Mouse (Mus musculus): ENCODE data around the gene Mrpl17. TPM values are rescaled to one million over a fixed set of nuclear protein-coding genes. Genes with fewer than 3 reads are reported as not detected.

The Mrpl17 gene
- 198 and 232 TPM in 2 replicates for polyA plus RNA-seq (2012; rRNA removed)

DNA sequence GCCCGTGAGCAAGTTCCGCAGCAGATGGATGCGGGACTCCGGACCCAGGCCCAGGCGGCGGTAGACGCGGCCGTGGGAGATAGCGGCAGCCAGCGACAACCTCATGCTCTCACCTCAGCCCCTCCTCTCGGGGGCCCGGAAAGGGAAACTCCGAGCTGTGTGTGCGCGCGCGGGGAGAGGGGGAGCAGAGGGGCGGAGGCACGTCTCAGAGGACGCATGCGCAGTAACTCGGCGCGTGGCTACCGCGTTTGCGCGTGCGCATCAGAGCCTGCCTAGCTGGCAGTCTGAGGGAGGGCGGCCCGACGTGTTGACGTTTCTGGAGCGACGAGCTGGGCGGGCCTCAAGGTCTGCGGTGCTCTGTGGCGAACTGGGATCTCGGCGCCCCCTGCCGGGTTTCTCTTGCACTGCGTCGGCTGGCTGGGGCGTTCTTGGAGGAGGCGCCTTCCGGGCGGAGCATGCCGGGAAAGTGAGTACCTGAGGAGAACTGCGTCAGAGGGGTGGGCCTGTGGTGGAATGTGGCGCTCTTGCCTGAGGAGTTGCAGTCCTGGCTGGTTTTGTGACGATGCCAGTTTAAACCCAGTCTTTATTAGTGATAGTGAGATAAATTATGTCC, at the start of gene Mrpl17:
Mrpl17 (minus strand) TSS at position 223 of the 613 bp plus-strand sequence.

DNA sequence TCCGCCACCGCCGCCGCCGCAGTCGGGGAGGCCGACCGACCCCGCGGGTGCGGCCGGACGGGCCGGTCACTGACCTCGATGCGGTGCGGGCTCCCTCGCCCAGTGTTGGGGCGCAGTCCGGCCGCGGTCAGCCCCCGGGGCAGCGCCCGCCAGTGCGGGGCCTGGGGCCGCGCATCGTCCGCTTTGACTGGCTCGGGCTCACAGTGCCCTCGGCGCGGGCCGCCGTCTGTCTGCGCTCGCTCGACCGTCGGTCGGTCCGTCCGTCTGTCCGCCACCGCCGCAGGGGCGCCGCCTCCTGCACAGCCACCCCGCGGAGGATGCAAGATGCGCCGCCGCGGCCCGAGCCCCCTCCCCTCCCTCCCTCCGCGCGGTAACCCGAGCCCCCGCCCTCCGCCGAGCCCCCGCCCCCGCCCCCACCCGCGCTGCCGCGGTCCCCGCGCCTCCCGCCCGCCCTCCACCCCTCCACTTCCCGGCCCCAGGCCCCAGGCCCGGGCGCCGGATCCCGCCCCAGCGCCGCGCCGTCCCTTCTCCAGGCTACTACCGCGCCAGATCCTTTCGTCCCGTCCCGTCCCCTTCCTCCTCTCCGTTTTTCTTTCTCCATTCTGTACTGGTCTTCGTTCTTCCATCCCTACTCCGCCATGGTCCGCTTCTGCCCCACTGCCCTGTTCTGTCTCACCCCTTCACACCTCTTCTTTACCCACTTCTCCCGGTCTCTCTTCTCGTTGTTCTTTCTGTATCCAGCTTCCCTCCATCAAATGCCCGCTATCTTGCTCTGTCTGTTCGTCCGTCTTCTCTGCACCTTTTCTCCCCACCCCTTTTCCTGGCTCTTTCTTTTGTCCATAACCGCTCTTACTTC, 23.4 kb downstream of the Mrpl17 start, which contains the start of gene Dchs1:
Dchs1 (minus strand) TSS at position 370 of the 856 bp plus-strand sequence.

Other genes with a start within 250 kb of the Mrpl17 start
- 37.5 and 52.7 TPM in 2 replicates for gene Apbb1, start 229.4 kb downstream of the Mrpl17 start, polyA plus RNA-seq (2012; rRNA removed)
- 0.28 TPM in 2 replicates for gene Hpx, start 211.0 kb downstream of the Mrpl17 start, polyA plus RNA-seq (2012; rRNA removed)
- 51.4 and 51.6 TPM in 2 replicates for gene Trim3, start 177.5 kb downstream of the Mrpl17 start, polyA plus RNA-seq (2012; rRNA removed)
- 110 and 132 TPM in 2 replicates for gene Timm10b, start 171.0 kb downstream of the Mrpl17 start, polyA plus RNA-seq (2012; rRNA removed)
- gene Arfip2, start 170.7 kb downstream of the Mrpl17 start, polyA plus RNA-seq (2012; rRNA removed) = 91.2 and 95.5 TPM in 2 replicates
- gene Gm45799, start 170.5 kb downstream of the Mrpl17 start, polyA plus RNA-seq (2012; rRNA removed) = 277 and 469 TPM in 2 replicates
- 0.83 and 0.94 TPM in 2 replicates for gene Dnhd1, start 160.3 kb downstream of the Mrpl17 start, polyA plus RNA-seq (2012; rRNA removed)
- 93.8 and 95.7 TPM in 2 replicates for gene Ilk, start 74.5 kb downstream of the Mrpl17 start, polyA plus RNA-seq (2012; rRNA removed)
- gene Rrp8, start 73.7 kb downstream of the Mrpl17 start, polyA plus RNA-seq (2012; rRNA removed) = 4.6 and 5.1 TPM in 2 replicates
- gene Taf10, start 66.7 kb downstream of the Mrpl17 start, polyA plus RNA-seq (2012; rRNA removed) = 543 and 600 TPM in 2 replicates
- 95.9 and 96.3 TPM in 2 replicates for gene Tpp1, start 58.9 kb downstream of the Mrpl17 start, polyA plus RNA-seq (2012; rRNA removed)
- 8.9 and 9.0 TPM in 2 replicates for gene Dchs1, start 23.4 kb downstream of the Mrpl17 start, polyA plus RNA-seq (2012; rRNA removed)
- gene Gm4070, start 142.9 kb upstream of the Mrpl17 start, polyA plus RNA-seq (2012; rRNA removed) = 0.15 and 0.38 TPM in 2 replicates